1 mouse cellular context compared by ENCODE assay signal in genomic region chr1:72282604-72283003, GRCm38 (mm10).
TF ChIP-seq lines count a peak whose summit lies in the region.

No protein-coding gene starts in this region.

TF ChIP-seq in MEL, 35 proteins besides CTCF, POLR2A, EP300 and RAD21 (continued from another document):
- TF ChIP-seq CHD1 (IDR thresholded peaks at IDR 0.05; ENCODE audit: low read depth, low read length) (no peak), USF2 (IDR thresholded peaks at IDR 0.05; ENCODE audit: borderline replicate concordance in 1 of 2, insufficient read depth in 1 of 2, low read depth in 1 of 2, low read length in 2 of 2) (no peak), ZKSCAN1 (IDR thresholded peaks at IDR 0.05; ENCODE audit: low read depth, low read length) (no peak), ZMIZ1 (IDR thresholded peaks at IDR 0.05; ENCODE audit: low read depth, low read length) (no peak)
